Mouse (Mus musculus): ENCODE measurements around the gene Rsph9. TPM values are rescaled to one million over a fixed set of nuclear protein-coding genes. Genes with fewer than 3 reads are reported as not detected.

Rsph9 gene
- polyA plus RNA-seq, 1 experiment from 2014 or later = 6.7 TPM

GRCm38 (mm10) chr17:46159236-46159635, 15.2 kb upstream of the Rsph9 start:
- H3K4me3 ChIP-seq (ENCODE audit: low read depth, low read length) = peak overlapping the region; percentile 63
- no peaks in the 10 kb centered on the region for H3K27me3 ChIP-seq (ENCODE audit: control insufficient read depth, insufficient read depth, low read length)
- peaks cover 24% of the 10 kb centered on the region for H3K4me1 ChIP-seq (ENCODE audit: control insufficient read depth, insufficient read depth, low read length)
- H3K9ac ChIP-seq (ENCODE audit: low read depth, low read length) = peak overlapping the region; percentile 71
- WGBS (ENCODE audit: insufficient replicate concordance) = 31% methylated on average over 2 of the region's 2 CpGs
- peak overlapping the region; percentile 91 for H3K27ac ChIP-seq (ENCODE audit: low read depth, low read length)
- H3K36me3 ChIP-seq (ENCODE audit: control insufficient read depth, insufficient read depth, low read length) = peaks cover under 1% of the 10 kb centered on the region; the same call in 1 of the 2 replicates
- peak overlapping the region; percentile 84 for H3K4me2 ChIP-seq
- no peak for ATAC-seq (replicated peaks; ENCODE audit: insufficient number of reproducible peaks, low FRiP score, low TSS enrichment)
- no peaks in the 10 kb centered on the region for H3K9me3 ChIP-seq (replicated peaks; ENCODE audit: control insufficient read depth, low read length)

GRCm38 (mm10) chr17:46157131-46157530, 13.1 kb upstream of the Rsph9 start:
- 90% methylated on average over 8 of the region's 8 CpGs for WGBS (ENCODE audit: insufficient replicate concordance)
- no peak for ATAC-seq (replicated peaks; ENCODE audit: insufficient number of reproducible peaks, low FRiP score, low TSS enrichment)

GRCm38 (mm10) chr17:46156680-46157079, 12.7 kb upstream of the Rsph9 start:
- Histone ChIP-seq H3K27me3 (ENCODE audit: control insufficient read depth, insufficient read depth, low read length) (no peaks in the 10 kb centered on the region), H3K27ac (ENCODE audit: low read depth, low read length) (peak overlapping the region; percentile 22), H3K9me3 (replicated peaks; ENCODE audit: control insufficient read depth, low read length) (no peaks in the 10 kb centered on the region), H3K4me3 (ENCODE audit: low read depth, low read length) (no peak overlapping the region), H3K36me3 (ENCODE audit: control insufficient read depth, insufficient read depth, low read length) (no peaks in the 10 kb centered on the region), H3K4me2 (peak overlapping the region; percentile 11; the same call in 1 of the 2 replicates), H3K9ac (ENCODE audit: low read depth, low read length) (no peak overlapping the region), H3K4me1 (ENCODE audit: control insufficient read depth, insufficient read depth, low read length) (peaks cover 14% of the 10 kb centered on the region)
- ATAC-seq (replicated peaks; ENCODE audit: insufficient number of reproducible peaks, low FRiP score, low TSS enrichment) = peak; percentile 41; the same call in 1 of the 2 replicates
- WGBS (ENCODE audit: insufficient replicate concordance) = 75% methylated on average over 5 of the region's 5 CpGs

More at GRCm38 (mm10) chr17:46157131-46157530, 13.1 kb upstream of the Rsph9 start:
- no peak overlapping the region for H3K27ac ChIP-seq (ENCODE audit: low read depth, low read length)
- H3K4me3 ChIP-seq (ENCODE audit: low read depth, low read length) = no peak overlapping the region
- no peaks in the 10 kb centered on the region for H3K36me3 ChIP-seq (ENCODE audit: control insufficient read depth, insufficient read depth, low read length)
- H3K9me3 ChIP-seq (replicated peaks; ENCODE audit: control insufficient read depth, low read length) = no peaks in the 10 kb centered on the region
- no peak overlapping the region for H3K4me2 ChIP-seq
- H3K9ac ChIP-seq (ENCODE audit: low read depth, low read length) = no peak overlapping the region
- no peaks in the 10 kb centered on the region for H3K27me3 ChIP-seq (ENCODE audit: control insufficient read depth, insufficient read depth, low read length)
- peaks cover 19% of the 10 kb centered on the region for H3K4me1 ChIP-seq (ENCODE audit: control insufficient read depth, insufficient read depth, low read length)

- Histone ChIP-seq H3K9me3 (replicated peaks; ENCODE audit: control insufficient read depth, low read length) (no peaks in the 10 kb centered on the region), H3K36me3 (ENCODE audit: control insufficient read depth, insufficient read depth, low read length) (no peaks in the 10 kb centered on the region), H3K27ac (ENCODE audit: low read depth, low read length) (no peak overlapping the region), H3K4me3 (ENCODE audit: low read depth, low read length) (no peak overlapping the region), H3K4me1 (ENCODE audit: control insufficient read depth, insufficient read depth, low read length) (peaks cover 6% of the 10 kb centered on the region), H3K27me3 (ENCODE audit: control insufficient read depth, insufficient read depth, low read length) (no peaks in the 10 kb centered on the region), H3K9ac (ENCODE audit: low read depth, low read length) (no peak overlapping the region), H3K4me2 (no peak overlapping the region)
- WGBS (ENCODE audit: insufficient replicate concordance) = 86% methylated on average over 3 of the region's 3 CpGs
- no peak for ATAC-seq (replicated peaks; ENCODE audit: insufficient number of reproducible peaks, low FRiP score, low TSS enrichment)
Measured at GRCm38 (mm10) chr17:46154336-46154735, 10.3 kb upstream of the Rsph9 start.

GRCm38 (mm10) chr17:46152847-46153782, 9.1 kb upstream of the Rsph9 start, which contains the start of gene Mad2l1bp:
Mad2l1bp (minus strand) TSS chr17:46153553.
- Histone ChIP-seq H3K36me3 (ENCODE audit: control insufficient read depth, insufficient read depth, low read length) (peaks cover 3% of the 10 kb centered on the region; the same call in 1 of the 2 replicates), H3K27me3 (ENCODE audit: control insufficient read depth, insufficient read depth, low read length) (no peaks in the 10 kb centered on the region), H3K4me1 (ENCODE audit: control insufficient read depth, insufficient read depth, low read length) (peaks cover 5% of the 10 kb centered on the region), H3K9me3 (replicated peaks; ENCODE audit: control insufficient read depth, low read length) (no peaks in the 10 kb centered on the region), H3K4me3 (ENCODE audit: low read depth, low read length) (peak within 1 kb of the TSS; percentile 81), H3K27ac (ENCODE audit: low read depth, low read length) (peak within 1 kb of the TSS; percentile 76), H3K4me2 (peak within 1 kb of the TSS; percentile 85), H3K9ac (ENCODE audit: low read depth, low read length) (peak within 1 kb of the TSS; percentile 83)
- WGBS (ENCODE audit: insufficient replicate concordance) = 6% methylated on average over 33 of the region's 33 CpGs
- peak; percentile 94 for ATAC-seq (replicated peaks; ENCODE audit: insufficient number of reproducible peaks, low FRiP score, low TSS enrichment)

- Histone ChIP-seq H3K9me3 (replicated peaks; ENCODE audit: control insufficient read depth, low read length) (no peaks in the 10 kb centered on the region), H3K4me3 (ENCODE audit: low read depth, low read length) (no peak overlapping the region), H3K36me3 (ENCODE audit: control insufficient read depth, insufficient read depth, low read length) (0 out of 2 replicates have a peak, but pooled peaks cover 3% of the 10 kb centered on the region), H3K4me2 (no peak overlapping the region), H3K9ac (ENCODE audit: low read depth, low read length) (no peak overlapping the region), H3K27ac (ENCODE audit: low read depth, low read length) (no peak overlapping the region), H3K27me3 (ENCODE audit: control insufficient read depth, insufficient read depth, low read length) (no peaks in the 10 kb centered on the region), H3K4me1 (ENCODE audit: control insufficient read depth, insufficient read depth, low read length) (peaks cover 15% of the 10 kb centered on the region)
- no peak for ATAC-seq (replicated peaks; ENCODE audit: insufficient number of reproducible peaks, low FRiP score, low TSS enrichment)
- 86% methylated on average over 3 of the region's 3 CpGs for WGBS (ENCODE audit: insufficient replicate concordance)
Measured at GRCm38 (mm10) chr17:46139872-46140271, 4.1 kb downstream of the Rsph9 start.

- ATAC-seq (replicated peaks; ENCODE audit: insufficient number of reproducible peaks, low FRiP score, low TSS enrichment) = no peak
Measured at GRCm38 (mm10) chr17:46138563-46139236, 5.3 kb downstream of the Rsph9 start.

GRCm38 (mm10) chr17:46132862-46133261, 11.2 kb downstream of the Rsph9 start:
- Histone ChIP-seq H3K27ac (ENCODE audit: low read depth, low read length) (no peak overlapping the region), H3K4me3 (ENCODE audit: low read depth, low read length) (no peak overlapping the region), H3K9me3 (replicated peaks; ENCODE audit: control insufficient read depth, low read length) (no peaks in the 10 kb centered on the region), H3K9ac (ENCODE audit: low read depth, low read length) (no peak overlapping the region), H3K4me1 (ENCODE audit: control insufficient read depth, insufficient read depth, low read length) (peaks cover 3% of the 10 kb centered on the region; the same call in 1 of the 2 replicates), H3K36me3 (ENCODE audit: control insufficient read depth, insufficient read depth, low read length) (peaks cover 17% of the 10 kb centered on the region), H3K4me2 (no peak overlapping the region), H3K27me3 (ENCODE audit: control insufficient read depth, insufficient read depth, low read length) (no peaks in the 10 kb centered on the region)
- 38% methylated on average over 8 of the region's 8 CpGs for WGBS (ENCODE audit: insufficient replicate concordance)
- ATAC-seq (replicated peaks; ENCODE audit: insufficient number of reproducible peaks, low FRiP score, low TSS enrichment) = no peak

More at GRCm38 (mm10) chr17:46138563-46139236, 5.3 kb downstream of the Rsph9 start:
- Histone ChIP-seq H3K4me3 (ENCODE audit: low read depth, low read length) (no peak overlapping the region), H3K4me1 (ENCODE audit: control insufficient read depth, insufficient read depth, low read length) (peaks cover 6% of the 10 kb centered on the region), H3K4me2 (no peak overlapping the region), H3K9me3 (replicated peaks; ENCODE audit: control insufficient read depth, low read length) (no peaks in the 10 kb centered on the region), H3K9ac (ENCODE audit: low read depth, low read length) (no peak overlapping the region), H3K27me3 (ENCODE audit: control insufficient read depth, insufficient read depth, low read length) (no peaks in the 10 kb centered on the region), H3K27ac (ENCODE audit: low read depth, low read length) (no peak overlapping the region), H3K36me3 (ENCODE audit: control insufficient read depth, insufficient read depth, low read length) (0 out of 2 replicates have a peak, but pooled peaks cover 3% of the 10 kb centered on the region)
- WGBS (ENCODE audit: insufficient replicate concordance) = 59% methylated on average over 8 of the region's 8 CpGs

All from heart, embryonic 11.5 days (tissue).